Mouse (Mus musculus) heart, adult 2 months (tissue): Measurements from ENCODE around the gene Txnrd2.

ENCODE experiments used
- CTCF ChIP-seq: fragments of 200-600 bp; IDR thresholded peaks from 2 replicates; pipeline ENCODE4 v1.8.1; 2022; ENCODE audit warnings: antibody characterized with exemption, mild to moderate bottlenecking, moderate library complexity
- POLR2A ChIP-seq: fragments of 200-500 bp; IDR thresholded peaks from 2 replicates; pipeline ENCODE4 v1.6.1; 2011; ENCODE audit warnings: mild to moderate bottlenecking, low read depth, low read length, control low read depth; ENCODE audit not compliant: insufficient read depth

GRCm38 (mm10) chr16:18413032-18413816, 13.0 kb upstream of the Txnrd2 start:
- TF ChIP-seq POLR2A = no peak
- no peak for TF ChIP-seq CTCF
